In genomic region chr8:92366736-92367267, GRCm38 (mm10) we compare ENCODE assay signal across 8 mouse cellular contexts. TPM values are rescaled to one million over a fixed set of nuclear protein-coding genes. Genes with fewer than 3 reads are reported as not detected.
A peak's percentile ranks its signal among the peaks of the same experiment; 100 is the strongest.
DNase-seq lines count a peak whose midpoint lies in the region; ATAC-seq and TF ChIP-seq lines count a peak whose summit lies in the region.

No protein-coding gene starts in this region.

- TF ChIP-seq CTCF in kidney, adult 2 months (conservative IDR thresholded peaks at IDR 0.05; ENCODE audit: insufficient read depth, insufficient read length, low read depth, low read length): 0 out of 2 replicates have a peak, but pooled peaks have one; percentile 14

- 25% methylated on average over 20 of the region's 20 CpGs for WGBS in kidney, adult 2 months
- WGBS in heart, embryonic 15.5 days: 17% methylated on average over 20 of the region's 20 CpGs
- WGBS in limb, embryonic 13.5 days: 6% methylated on average over 20 of the region's 20 CpGs
- 12% methylated on average over 20 of the region's 20 CpGs for WGBS in midbrain, embryonic 16.5 days

- H3K4me1 ChIP-seq in kidney, adult 2 months (ENCODE audit: control insufficient read depth, insufficient read depth, low read length): no peaks in the 10 kb centered on the region
- H3K4me1 ChIP-seq in heart, embryonic 15.5 days (replicated peaks): peaks cover 35% of the 10 kb centered on the region
- H3K4me1 ChIP-seq in limb, embryonic 13.5 days: peaks cover 36% of the 10 kb centered on the region
- H3K4me1 ChIP-seq in midbrain, embryonic 16.5 days (ENCODE audit: control insufficient read depth, insufficient read depth, low read length): peaks cover 21% of the 10 kb centered on the region

- ATAC-seq in common myeloid progenitor, adult 5-6 weeks (replicated peaks; ENCODE audit: low read depth, poor library complexity, severe bottlenecking): peak; percentile 51
- no peak for ATAC-seq in heart, embryonic 15.5 days (replicated peaks; ENCODE audit: insufficient number of reproducible peaks, insufficient read depth, low FRiP score, low read depth)
- ATAC-seq in limb, embryonic 13.5 days (ENCODE audit: low FRiP score, low read depth): 0 out of 2 replicates have a peak, but pooled peaks have one; percentile 6
- peak; percentile 46; the same call in 1 of the 2 replicates for ATAC-seq in midbrain, embryonic 16.5 days
- ATAC-seq in activated CD4-positive, CD25-positive, alpha-beta regulatory T cell, adult 4 months: no peak

- H3K36me3 ChIP-seq in kidney, adult 2 months (ENCODE audit: control insufficient read depth, insufficient read depth, low read length): no peaks in the 10 kb centered on the region
- H3K36me3 ChIP-seq in heart, embryonic 15.5 days: no peaks in the 10 kb centered on the region
- H3K36me3 ChIP-seq in limb, embryonic 13.5 days: no peaks in the 10 kb centered on the region
- no peaks in the 10 kb centered on the region for H3K36me3 ChIP-seq in midbrain, embryonic 16.5 days (ENCODE audit: control insufficient read depth, insufficient read depth, low read length)

- H3K9ac ChIP-seq in heart, embryonic 15.5 days: no peak overlapping the region
- H3K9ac ChIP-seq in limb, embryonic 13.5 days: no peak overlapping the region
- peak overlapping the region; percentile 3; the same call in 1 of the 2 replicates for H3K9ac ChIP-seq in midbrain, embryonic 16.5 days (ENCODE audit: low read depth, low read length)

- H3K4me2 ChIP-seq in heart, embryonic 15.5 days: peak overlapping the region; percentile 3; the same call in 1 of the 2 replicates
- peak overlapping the region; percentile 62 for H3K4me2 ChIP-seq in limb, embryonic 13.5 days (replicated peaks)
- peak overlapping the region; percentile 58 for H3K4me2 ChIP-seq in midbrain, embryonic 16.5 days (ENCODE audit: low read length)

- no peak overlapping the region for H3K27ac ChIP-seq in kidney, adult 2 months (ENCODE audit: insufficient read depth, low read depth, low read length)
- no peak overlapping the region for H3K27ac ChIP-seq in heart, embryonic 15.5 days
- no peak overlapping the region for H3K27ac ChIP-seq in limb, embryonic 13.5 days
- H3K27ac ChIP-seq in midbrain, embryonic 16.5 days (ENCODE audit: low read length): peak overlapping the region; percentile 71

- DNase-seq in kidney, adult 2 months: no peak
- DNase-seq in kidney, adult 11 months: no peak
- no peak for DNase-seq in cerebellum, adult 9-10 months

- H3K4me3 ChIP-seq in kidney, adult 2 months (ENCODE audit: insufficient read depth, low read depth, low read length): no peak overlapping the region
- peak overlapping the region; percentile 12; the same call in 1 of the 2 replicates for H3K4me3 ChIP-seq in heart, embryonic 15.5 days
- H3K4me3 ChIP-seq in limb, embryonic 13.5 days: peak overlapping the region; percentile 18
- no peak overlapping the region for H3K4me3 ChIP-seq in midbrain, embryonic 16.5 days (ENCODE audit: low read depth, low read length)

- TF ChIP-seq POLR2A in kidney, adult 2 months (IDR thresholded peaks at IDR 0.05; ENCODE audit: low read depth, low read length): no peak

- no peaks in the 10 kb centered on the region for H3K9me3 ChIP-seq in heart, embryonic 15.5 days (replicated peaks)
- H3K9me3 ChIP-seq in limb, embryonic 13.5 days: no peaks in the 10 kb centered on the region
- H3K9me3 ChIP-seq in midbrain, embryonic 16.5 days (replicated peaks; ENCODE audit: control insufficient read depth, low read length, poor library complexity, severe bottlenecking): no peaks in the 10 kb centered on the region

- peaks cover 2% of the 10 kb centered on the region for H3K27me3 ChIP-seq in kidney, adult 2 months (replicated peaks; ENCODE audit: control insufficient read depth, insufficient read depth, low read length)
- H3K27me3 ChIP-seq in heart, embryonic 15.5 days: peaks cover 81% of the 10 kb centered on the region
- H3K27me3 ChIP-seq in limb, embryonic 13.5 days: peaks cover 87% of the 10 kb centered on the region
- peaks cover 24% of the 10 kb centered on the region for H3K27me3 ChIP-seq in midbrain, embryonic 16.5 days (ENCODE audit: control insufficient read depth, insufficient read depth, low read depth, low read length)

RNA-seq across cellular contexts. Expression of gene Irx5, which starts 9.4 kb away (rescaled TPM):
- polyA plus RNA-seq in kidney, adult 2 months (2012; rRNA removed): 3.1 and 5.0 TPM in 2 replicates
- not detected in 2 replicates for total RNA-seq in common myeloid progenitor, adult 5-6 weeks (2017)
- polyA plus RNA-seq in heart, embryonic 15.5 days (2015; fragmentation: Nextera tagmentation; extraction: Ambion mirVana): 7.7 and 8.6 TPM in 2 replicates
- polyA plus RNA-seq in limb, embryonic 13.5 days (2015; fragmentation: Nextera tagmentation; extraction: Ambion mirVana): 19.7 and 20.2 TPM in 2 replicates
- polyA plus RNA-seq in midbrain, embryonic 16.5 days (2015; fragmentation: Nextera tagmentation; extraction: Ambion mirVana): 16.5 and 16.8 TPM in 2 replicates
- polyA plus RNA-seq in activated CD4-positive, CD25-positive, alpha-beta regulatory T cell, adult 4 months (2017; shearing (Covaris generic)): not detected

Comparison
In these comparisons a context has a peak if more than half of its experiments do, and no peak if none do; other contexts are left out.
1. H3K4me3 ChIP-seq: peak in heart, embryonic 15.5 days (single experiment) and limb, embryonic 13.5 days (single experiment); none in kidney, adult 2 months (single experiment) and midbrain, embryonic 16.5 days (single experiment).
2. ATAC-seq: peak in common myeloid progenitor, adult 5-6 weeks (single experiment), limb, embryonic 13.5 days (single experiment) and midbrain, embryonic 16.5 days (single experiment); none in heart, embryonic 15.5 days (single experiment) and activated CD4-positive, CD25-positive, alpha-beta regulatory T cell, adult 4 months (single experiment).
3. H3K4me2 ChIP-seq: peak in every context shown above with its lines; median percentile 62 in limb, embryonic 13.5 days; 58 in midbrain, embryonic 16.5 days; 3 in heart, embryonic 15.5 days.